Mouse (Mus musculus): ENCODE data around the gene Ppih. TPM values are rescaled to one million over a fixed set of nuclear protein-coding genes. Genes with fewer than 3 reads are reported as not detected.
"Not testable (repeated sequence)": the region's sequence is repeated elsewhere in the genome, so short reads cannot be mapped to it uniquely, and the experiment has no call there.

The Ppih gene
- polyA plus RNA-seq, 1 experiment, result 48.0 TPM

- TF ChIP-seq CTCF (IDR thresholded peaks at IDR 0.05; ENCODE audit: borderline replicate concordance, extremely low read depth, insufficient read depth, insufficient read length), result no peak
- no peak for TF ChIP-seq POLR2A (IDR thresholded peaks at IDR 0.05; ENCODE audit: borderline replicate concordance, extremely low read depth, insufficient read depth, insufficient read length, poor library complexity, severe bottlenecking)
- DNase-seq (ENCODE audit: low read depth), result no peak
These were observed 35.0 kb downstream of the Ppih start for GRCm38 (mm10) chr4:119285336-119285735.

DNA sequence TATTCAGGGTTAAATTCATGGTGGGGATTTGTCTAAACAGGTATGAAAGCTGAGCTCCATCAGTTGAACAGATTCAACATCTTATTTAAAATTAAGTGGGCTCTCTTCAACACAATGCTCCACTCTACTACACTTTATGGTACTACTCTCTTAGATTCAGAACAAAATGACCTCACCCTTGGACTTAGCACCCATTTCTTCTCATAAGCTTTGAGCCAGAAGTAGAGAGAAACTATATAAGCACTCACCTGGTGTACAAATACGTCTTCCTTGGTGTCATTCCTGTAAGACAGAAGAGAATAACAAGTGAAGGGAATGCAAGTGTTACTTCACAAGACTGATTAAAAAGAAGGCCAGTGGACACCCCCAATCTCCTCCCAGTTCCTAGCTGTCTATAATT is 35.5 kb downstream of the Ppih start:
- DNase-seq (ENCODE audit: low read depth), result no peak
- TF ChIP-seq POLR2A (IDR thresholded peaks at IDR 0.05; ENCODE audit: borderline replicate concordance, extremely low read depth, insufficient read depth, insufficient read length, poor library complexity, severe bottlenecking), result no peak
- no peak for TF ChIP-seq CTCF (IDR thresholded peaks at IDR 0.05; ENCODE audit: borderline replicate concordance, extremely low read depth, insufficient read depth, insufficient read length)

- not testable (repeated sequence) for DNase-seq (ENCODE audit: low read depth)
These were observed 41.6 kb downstream of the Ppih start for GRCm38 (mm10) chr4:119278784-119279183.

GRCm38 (mm10) chr4:119275726-119276125 is 44.6 kb downstream of the Ppih start:
- TF ChIP-seq CTCF (IDR thresholded peaks at IDR 0.05; ENCODE audit: borderline replicate concordance, extremely low read depth, insufficient read depth, insufficient read length), result no peak
- no peak for TF ChIP-seq POLR2A (IDR thresholded peaks at IDR 0.05; ENCODE audit: borderline replicate concordance, extremely low read depth, insufficient read depth, insufficient read length, poor library complexity, severe bottlenecking)

GRCm38 (mm10) chr4:119275226-119275625 is 45.1 kb downstream of the Ppih start:
- no peak for DNase-seq (ENCODE audit: low read depth)
- TF ChIP-seq POLR2A (IDR thresholded peaks at IDR 0.05; ENCODE audit: borderline replicate concordance, extremely low read depth, insufficient read depth, insufficient read length, poor library complexity, severe bottlenecking) (no peak), CTCF (IDR thresholded peaks at IDR 0.05; ENCODE audit: borderline replicate concordance, extremely low read depth, insufficient read depth, insufficient read length) (no peak)

More at GRCm38 (mm10) chr4:119275726-119276125, 44.6 kb downstream of the Ppih start:
- DNase-seq (ENCODE audit: low read depth), result no peak

DNA sequence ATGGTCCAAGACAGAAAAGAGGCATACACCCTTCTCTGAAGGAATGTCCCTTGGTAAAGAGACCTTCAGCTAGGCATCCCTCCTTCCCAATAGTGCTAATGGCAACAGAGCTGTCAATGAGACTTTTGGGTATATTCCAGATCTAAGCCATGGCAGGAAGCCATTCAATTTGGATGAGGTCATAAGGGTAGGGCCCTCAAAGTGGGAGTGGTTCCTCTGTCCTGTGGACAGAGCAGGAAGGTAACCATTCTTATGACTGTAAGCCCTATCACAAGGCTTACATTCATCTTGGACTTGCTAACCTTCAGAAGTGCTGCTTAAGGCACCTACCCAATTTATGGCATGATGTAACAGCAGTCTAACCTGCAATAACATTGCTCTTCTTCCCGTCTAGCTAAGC is 45.7 kb downstream of the Ppih start:
- no peak for TF ChIP-seq POLR2A (IDR thresholded peaks at IDR 0.05; ENCODE audit: borderline replicate concordance, extremely low read depth, insufficient read depth, insufficient read length, poor library complexity, severe bottlenecking)
- TF ChIP-seq CTCF (IDR thresholded peaks at IDR 0.05; ENCODE audit: borderline replicate concordance, extremely low read depth, insufficient read depth, insufficient read length), result no peak
- DNase-seq (ENCODE audit: low read depth), result no peak

DNA sequence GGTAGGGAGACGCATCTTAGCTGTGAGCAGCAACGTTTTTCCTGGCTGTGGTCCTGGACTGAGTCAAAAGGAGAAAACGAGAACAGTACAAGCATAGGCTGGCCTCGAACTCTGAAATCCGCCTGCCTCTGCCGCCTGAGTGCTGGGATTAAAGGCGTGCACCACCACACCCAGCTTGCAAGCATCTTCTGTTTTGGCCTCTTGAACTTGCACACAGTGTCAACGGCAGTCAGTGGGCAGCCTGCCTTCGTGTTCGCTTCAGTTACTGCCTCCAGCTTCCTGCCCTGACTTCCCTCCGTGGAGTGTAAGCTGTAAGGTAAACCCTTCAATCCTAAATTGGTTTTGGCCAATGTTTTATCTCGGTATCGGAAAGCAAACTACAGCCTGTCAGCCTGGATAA is 53.7 kb downstream of the Ppih start:
- DNase-seq (ENCODE audit: low read depth), result no peak
- no peak for TF ChIP-seq CTCF (IDR thresholded peaks at IDR 0.05; ENCODE audit: borderline replicate concordance, extremely low read depth, insufficient read depth, insufficient read length)
- TF ChIP-seq POLR2A (IDR thresholded peaks at IDR 0.05; ENCODE audit: borderline replicate concordance, extremely low read depth, insufficient read depth, insufficient read length, poor library complexity, severe bottlenecking), result no peak

GRCm38 (mm10) chr4:119263459-119263858 is 56.9 kb downstream of the Ppih start:
- DNase-seq (ENCODE audit: low read depth), result no peak
- no peak for TF ChIP-seq POLR2A (IDR thresholded peaks at IDR 0.05; ENCODE audit: borderline replicate concordance, extremely low read depth, insufficient read depth, insufficient read length, poor library complexity, severe bottlenecking)
- no peak for TF ChIP-seq CTCF (IDR thresholded peaks at IDR 0.05; ENCODE audit: borderline replicate concordance, extremely low read depth, insufficient read depth, insufficient read length)

- TF ChIP-seq POLR2A (IDR thresholded peaks at IDR 0.05; ENCODE audit: borderline replicate concordance, extremely low read depth, insufficient read depth, insufficient read length, poor library complexity, severe bottlenecking) (no peak), CTCF (IDR thresholded peaks at IDR 0.05; ENCODE audit: borderline replicate concordance, extremely low read depth, insufficient read depth, insufficient read length) (no peak)
- no peak for DNase-seq (ENCODE audit: low read depth)
These were observed 57.9 kb downstream of the Ppih start for GRCm38 (mm10) chr4:119262483-119262882.

GRCm38 (mm10) chr4:119261087-119261713 is 59.1 kb downstream of the Ppih start:
- TF ChIP-seq POLR2A (IDR thresholded peaks at IDR 0.05; ENCODE audit: borderline replicate concordance, extremely low read depth, insufficient read depth, insufficient read length, poor library complexity, severe bottlenecking) (no peak), CTCF (IDR thresholded peaks at IDR 0.05; ENCODE audit: borderline replicate concordance, extremely low read depth, insufficient read depth, insufficient read length) (no peak)
- no peak for DNase-seq (ENCODE audit: low read depth)

GRCm38 (mm10) chr4:119259344-119260254 is 60.7 kb downstream of the Ppih start:
- TF ChIP-seq POLR2A (IDR thresholded peaks at IDR 0.05; ENCODE audit: borderline replicate concordance, extremely low read depth, insufficient read depth, insufficient read length, poor library complexity, severe bottlenecking) (no peak), CTCF (IDR thresholded peaks at IDR 0.05; ENCODE audit: borderline replicate concordance, extremely low read depth, insufficient read depth, insufficient read length) (no peak)
- no peak for DNase-seq (ENCODE audit: low read depth)

- no peak for TF ChIP-seq CTCF (IDR thresholded peaks at IDR 0.05; ENCODE audit: borderline replicate concordance, extremely low read depth, insufficient read depth, insufficient read length)
- TF ChIP-seq POLR2A (IDR thresholded peaks at IDR 0.05; ENCODE audit: borderline replicate concordance, extremely low read depth, insufficient read depth, insufficient read length, poor library complexity, severe bottlenecking), result no peak
- no peak for DNase-seq (ENCODE audit: low read depth)
These were observed 63.3 kb downstream of the Ppih start for GRCm38 (mm10) chr4:119257083-119257482.

Measured in brain, embryonic 14.5 days (tissue).